Mouse (Mus musculus) midbrain, embryonic 11.5 days (tissue): ENCODE results near the gene Syt3. TPM values are rescaled to one million over a fixed set of nuclear protein-coding genes. Genes with fewer than 3 reads are reported as not detected.
A peak's percentile ranks its signal among the peaks of the same experiment; 100 is the strongest.

Experiments used
- ATAC-seq: fragments of 200-750 bp; cut with Nextera tagmentation; 2 replicates; pipeline ENCODE4 v1.8.0; 2017; ENCODE audit warnings: moderate TSS enrichment, moderate library complexity; ENCODE audit not compliant: low FRiP score
- DNase-seq: peaks from one replicate; pipeline ENCODE4 v3.0.0; 2015; ENCODE audit warnings: low spot score; ENCODE audit errors: missing footprints
- H3K27ac ChIP-seq: fragments of 300-500 bp; sonication (generic); 2 replicates; pipeline ENCODE4 v1.5.1; 2014; ENCODE audit warnings: low read depth, low read length
- H3K27me3 ChIP-seq: fragments of 300-500 bp; sonication (generic); 2 replicates; pipeline ENCODE4 v1.6.1; 2014; ENCODE audit warnings: mild to moderate bottlenecking, low read length, moderate library complexity, mixed read lengths; ENCODE audit not compliant: control insufficient read depth, insufficient read depth
- H3K36me3 ChIP-seq: fragments of 300-500 bp; sonication (generic); 2 replicates; pipeline ENCODE4 v1.6.1; 2014; ENCODE audit warnings: mild to moderate bottlenecking, low read length, moderate library complexity, mixed read lengths; ENCODE audit not compliant: control insufficient read depth, insufficient read depth
- H3K4me1 ChIP-seq: fragments of 300-500 bp; sonication (generic); 2 replicates; pipeline ENCODE4 v1.6.1; 2014; ENCODE audit warnings: low read length; ENCODE audit not compliant: control insufficient read depth, insufficient read depth
- H3K4me2 ChIP-seq: fragments of 300-500 bp; sonication (generic); 2 replicates; pipeline ENCODE4 v1.6.1; 2014; ENCODE audit warnings: mild to moderate bottlenecking, moderate library complexity
- H3K4me3 ChIP-seq: fragments of 300-500 bp; sonication (generic); 2 replicates; pipeline ENCODE4 v1.5.1; 2014; ENCODE audit warnings: low read depth, low read length
- H3K9ac ChIP-seq: fragments of 300-500 bp; sonication (generic); 2 replicates; pipeline ENCODE4 v1.6.1; 2014; ENCODE audit warnings: low read length
- H3K9me3 ChIP-seq: fragments of 300-500 bp; sonication (generic); 2 replicates; pipeline ENCODE4 v1.6.1; 2016; ENCODE audit warnings: low read length; ENCODE audit not compliant: control insufficient read depth
- WGBS: fragments of 180-500 bp; shearing (Covaris S2); extraction: QIAGEN DNeasy Blood & Tissue Kit; methylation state at CpG from one replicate; pipeline ENCODE4 v1.1.7; 2014; 5-methylcytosine and 5-hydroxymethylcytosine counted together
- polyA plus RNA-seq: library from polyadenylated mRNA; unstranded; fragments of >200 nt; fragmentation: Nextera tagmentation; extraction: Ambion mirVana; gene quantifications from 2 replicates; pipeline ENCODE4 v1.2.1, GENCODE M21; 2014

Gene Syt3
- polyA plus RNA-seq, 1 experiment from 2014 or later, result 1.5 TPM

GRCm38 (mm10) chr7:44392341-44392740 is 8.4 kb downstream of the Syt3 start:
- Histone ChIP-seq H3K27me3 (no peaks in the 10 kb centered on the region), H3K4me1 (no peaks in the 10 kb centered on the region), H3K36me3 (no peaks in the 10 kb centered on the region), H3K4me3 (no peak overlapping the region), H3K9ac (no peak overlapping the region), H3K9me3 (no peaks in the 10 kb centered on the region), H3K27ac (no peak overlapping the region), H3K4me2 (no peak overlapping the region)
- DNase-seq (no peak), ATAC-seq (no peak)
- WGBS, result 86% methylated on average over 14 of the region's 14 CpGs

- Histone ChIP-seq H3K4me2 (no peak overlapping the region), H3K4me3 (no peak overlapping the region), H3K27ac (no peak overlapping the region), H3K9ac (no peak overlapping the region), H3K36me3 (no peaks in the 10 kb centered on the region), H3K9me3 (no peaks in the 10 kb centered on the region), H3K4me1 (no peaks in the 10 kb centered on the region), H3K27me3 (no peaks in the 10 kb centered on the region)
- no peak for DNase-seq
- ATAC-seq, result no peak
- WGBS, result 90% methylated on average over 17 of the region's 17 CpGs
These were observed 9.4 kb downstream of the Syt3 start for GRCm38 (mm10) chr7:44393284-44393683.

GRCm38 (mm10) chr7:44398570-44398969 is 14.7 kb downstream of the Syt3 start:
- H3K4me2 ChIP-seq, result no peak overlapping the region
- H3K27ac ChIP-seq, result no peak overlapping the region
- H3K9me3 ChIP-seq, result no peaks in the 10 kb centered on the region
- peak; percentile 78 for ATAC-seq
- WGBS, result 7% methylated on average over 3 of the region's 3 CpGs
- H3K36me3 ChIP-seq, result no peaks in the 10 kb centered on the region
- peak; percentile 90 for DNase-seq
- H3K4me3 ChIP-seq, result no peak overlapping the region
- no peak overlapping the region for H3K9ac ChIP-seq
- no peaks in the 10 kb centered on the region; the same call in 1 of the 2 replicates for H3K27me3 ChIP-seq
- H3K4me1 ChIP-seq, result no peaks in the 10 kb centered on the region

GRCm38 (mm10) chr7:44401673-44402072 is 17.8 kb downstream of the Syt3 start:
- 86% methylated on average over 6 of the region's 6 CpGs for WGBS
- no peak overlapping the region for H3K9ac ChIP-seq
- H3K27me3 ChIP-seq, result peaks cover 3% of the 10 kb centered on the region
- peaks cover 3% of the 10 kb centered on the region; the same call in 1 of the 2 replicates for H3K4me1 ChIP-seq
- no peak overlapping the region for H3K4me2 ChIP-seq
- ATAC-seq (no peak), DNase-seq (no peak)
- no peak overlapping the region for H3K4me3 ChIP-seq
- no peak overlapping the region for H3K27ac ChIP-seq
- no peaks in the 10 kb centered on the region for H3K36me3 ChIP-seq
- H3K9me3 ChIP-seq, result no peaks in the 10 kb centered on the region

GRCm38 (mm10) chr7:44405346-44406014 is 21.6 kb downstream of the Syt3 start:
- WGBS, result 2% methylated on average over 27 of the region's 27 CpGs

GRCm38 (mm10) chr7:44406015-44406355 is 22.1 kb downstream of the Syt3 start:
- DNase-seq (no peak), ATAC-seq (no peak)
- no peaks in the 10 kb centered on the region for H3K9me3 ChIP-seq
- H3K9ac ChIP-seq, result no peak overlapping the region
- H3K27me3 ChIP-seq, result peaks cover 4% of the 10 kb centered on the region
- no peak overlapping the region for H3K4me2 ChIP-seq
- H3K27ac ChIP-seq, result no peak overlapping the region
- no peaks in the 10 kb centered on the region for H3K36me3 ChIP-seq
- H3K4me3 ChIP-seq, result no peak overlapping the region
- peaks cover 3% of the 10 kb centered on the region; the same call in 1 of the 2 replicates for H3K4me1 ChIP-seq
- 0% methylated on average over 5 of the region's 5 CpGs for WGBS

More at GRCm38 (mm10) chr7:44405346-44406014, 21.6 kb downstream of the Syt3 start:
- ATAC-seq (peak; percentile 97), DNase-seq (peak; percentile 99)
- Histone ChIP-seq H3K9me3 (no peaks in the 10 kb centered on the region), H3K36me3 (no peaks in the 10 kb centered on the region), H3K4me1 (peaks cover 3% of the 10 kb centered on the region; the same call in 1 of the 2 replicates), H3K9ac (peak overlapping the region; percentile 53; the same call in 1 of the 2 replicates), H3K4me2 (peak overlapping the region; percentile 47), H3K4me3 (peak overlapping the region; percentile 27), H3K27me3 (peaks cover 4% of the 10 kb centered on the region), H3K27ac (peak overlapping the region; percentile 68)

- 89% methylated on average over 4 of the region's 4 CpGs for WGBS
- H3K4me2 ChIP-seq, result no peak overlapping the region
- H3K36me3 ChIP-seq, result no peaks in the 10 kb centered on the region
- no peak overlapping the region for H3K4me3 ChIP-seq
- DNase-seq, result no peak
- ATAC-seq, result no peak
- H3K27me3 ChIP-seq, result peaks cover 4% of the 10 kb centered on the region; the same call in 1 of the 2 replicates
- no peak overlapping the region for H3K9ac ChIP-seq
- H3K27ac ChIP-seq, result no peak overlapping the region
- no peaks in the 10 kb centered on the region for H3K9me3 ChIP-seq
- H3K4me1 ChIP-seq, result peaks cover under 1% of the 10 kb centered on the region; the same call in 1 of the 2 replicates
These were observed 27.2 kb downstream of the Syt3 start for GRCm38 (mm10) chr7:44411144-44411543.

GRCm38 (mm10) chr7:44413307-44413706 is 29.4 kb downstream of the Syt3 start:
- no peaks in the 10 kb centered on the region for H3K27me3 ChIP-seq
- H3K9ac ChIP-seq, result no peak overlapping the region
- no peaks in the 10 kb centered on the region for H3K4me1 ChIP-seq
- no peaks in the 10 kb centered on the region for H3K9me3 ChIP-seq
- no peak overlapping the region for H3K27ac ChIP-seq
- no peak overlapping the region for H3K4me2 ChIP-seq
- ATAC-seq, result no peak
- no peaks in the 10 kb centered on the region for H3K36me3 ChIP-seq
- H3K4me3 ChIP-seq, result no peak overlapping the region
- WGBS, result 84% methylated on average over 6 of the region's 6 CpGs
- no peak for DNase-seq

GRCm38 (mm10) chr7:44427666-44428065 is 43.8 kb downstream of the Syt3 start:
- no peak for DNase-seq
- Histone ChIP-seq H3K27ac (peak overlapping the region; percentile 7; the same call in 1 of the 2 replicates), H3K4me3 (no peak overlapping the region), H3K27me3 (no peaks in the 10 kb centered on the region), H3K4me1 (peaks cover 33% of the 10 kb centered on the region), H3K9me3 (no peaks in the 10 kb centered on the region), H3K36me3 (no peaks in the 10 kb centered on the region), H3K4me2 (peak overlapping the region; percentile 40), H3K9ac (peak overlapping the region; percentile 55)
- 10% methylated on average over 8 of the region's 8 CpGs for WGBS
- ATAC-seq, result peak; percentile 1; the same call in 1 of the 2 replicates
